Comparison of ENCODE assay signal across 8 mouse cellular contexts in genomic region chr10:61978866-61979340, GRCm38 (mm10). TPM values are rescaled to one million over a fixed set of nuclear protein-coding genes. Genes with fewer than 3 reads are reported as not detected.
DNase-seq lines count a peak whose midpoint lies in the region; ATAC-seq and TF ChIP-seq lines count a peak whose summit lies in the region.

TSS of gene Col13a1 (minus strand) at chr10:61979108.

- no peak for TF ChIP-seq EP300 in lung, postnatal 0 days (IDR thresholded peaks at IDR 0.05)

- DNase-seq in lung, embryonic 14.5 days = peak; percentile 85
- no peak for DNase-seq in lung, postnatal 36 days
- DNase-seq in lung, postnatal 0 days (ENCODE audit: low spot score) = peak; percentile 67
- DNase-seq in testis, postnatal 10 days (ENCODE audit: low spot score) = peak; percentile 57
- DNase-seq in layer of hippocampus, adult 9-10 months (ENCODE audit: low spot score) = no peak

- peak within 1 kb of the TSS; percentile 31 for H3K27ac ChIP-seq in lung, embryonic 14.5 days (ENCODE audit: low read depth)
- H3K27ac ChIP-seq in embryonic fibroblast, embryonic 13.5 days (ENCODE audit: insufficient read depth, low read length) = no peak within 1 kb of the TSS
- no peak within 1 kb of the TSS for H3K27ac ChIP-seq in hindbrain, embryonic 16.5 days (ENCODE audit: low read depth, low read length)
- peak within 1 kb of the TSS; percentile 68 for H3K27ac ChIP-seq in lung, postnatal 0 days (ENCODE audit: low read length)

- peak within 1 kb of the TSS; percentile 80 for H3K4me2 ChIP-seq in lung, embryonic 14.5 days
- peak within 1 kb of the TSS; percentile 85 for H3K4me2 ChIP-seq in hindbrain, embryonic 16.5 days (ENCODE audit: low read length)
- H3K4me2 ChIP-seq in lung, postnatal 0 days (replicated peaks; ENCODE audit: low read depth, low read length) = peak within 1 kb of the TSS; percentile 61

- H3K4me1 ChIP-seq in lung, embryonic 14.5 days (ENCODE audit: insufficient read depth) = peaks cover 12% of the 10 kb centered on the region; the same call in 1 of the 2 replicates
- H3K4me1 ChIP-seq in embryonic fibroblast, embryonic 13.5 days (ENCODE audit: control insufficient read depth, insufficient read depth, low read length) = no peaks in the 10 kb centered on the region
- peaks cover 18% of the 10 kb centered on the region for H3K4me1 ChIP-seq in hindbrain, embryonic 16.5 days (ENCODE audit: control insufficient read depth, insufficient read depth, low read depth, low read length)
- no peaks in the 10 kb centered on the region; the same call in 1 of the 2 replicates for H3K4me1 ChIP-seq in lung, postnatal 0 days (ENCODE audit: insufficient read depth, low read depth, low read length)

- H3K27me3 ChIP-seq in lung, embryonic 14.5 days (ENCODE audit: insufficient read depth, low read length) = peaks cover 32% of the 10 kb centered on the region
- peaks cover 44% of the 10 kb centered on the region for H3K27me3 ChIP-seq in hindbrain, embryonic 16.5 days (replicated peaks; ENCODE audit: control insufficient read depth, insufficient read depth, low read length)
- H3K27me3 ChIP-seq in lung, postnatal 0 days (replicated peaks; ENCODE audit: insufficient read depth, low read length) = peaks cover 14% of the 10 kb centered on the region

- ATAC-seq in lung, embryonic 14.5 days (ENCODE audit: insufficient read depth) = peak; percentile 48
- no peak for ATAC-seq in hindbrain, embryonic 16.5 days
- peak; percentile 10; the same call in 1 of the 2 replicates for ATAC-seq in lung, postnatal 0 days
- ATAC-seq in frontal cortex, adult (ENCODE audit: low TSS enrichment) = no peak

- no peaks in the 10 kb centered on the region for H3K36me3 ChIP-seq in lung, embryonic 14.5 days (ENCODE audit: insufficient read depth)
- H3K36me3 ChIP-seq in hindbrain, embryonic 16.5 days (ENCODE audit: control insufficient read depth, insufficient read depth, low read length) = no peaks in the 10 kb centered on the region
- no peaks in the 10 kb centered on the region for H3K36me3 ChIP-seq in lung, postnatal 0 days (ENCODE audit: insufficient read depth, low read length)

- TF ChIP-seq CTCF in lung, embryonic 14.5 days (IDR thresholded peaks at IDR 0.05; ENCODE audit: low read depth) = no peak
- no peak for TF ChIP-seq CTCF in embryonic fibroblast, embryonic 13.5 days (IDR thresholded peaks at IDR 0.05; ENCODE audit: borderline replicate concordance, insufficient read depth, low read length)
- TF ChIP-seq CTCF in lung, postnatal 0 days (IDR thresholded peaks at IDR 0.05) = no peak

- whole genome bisulfite sequencing in lung, embryonic 14.5 days = under 1% methylated on average over 41 of the region's 41 CpGs
- WGBS in hindbrain, embryonic 16.5 days = under 1% methylated on average over 38 of the region's 41 CpGs
- WGBS in lung, postnatal 0 days = under 1% methylated on average over 40 of the region's 41 CpGs

- peak within 1 kb of the TSS; percentile 59 for H3K4me3 ChIP-seq in lung, embryonic 14.5 days (ENCODE audit: low read depth, low read length)
- peak within 1 kb of the TSS; percentile 39 for H3K4me3 ChIP-seq in embryonic fibroblast, embryonic 13.5 days (ENCODE audit: insufficient read depth, low read length)
- peak within 1 kb of the TSS; percentile 44 for H3K4me3 ChIP-seq in hindbrain, embryonic 16.5 days (ENCODE audit: low read length)
- peak within 1 kb of the TSS; percentile 40 for H3K4me3 ChIP-seq in lung, postnatal 0 days (ENCODE audit: low read depth, low read length)

- peak within 1 kb of the TSS; percentile 67 for H3K9ac ChIP-seq in lung, embryonic 14.5 days
- peak within 1 kb of the TSS; percentile 47 for H3K9ac ChIP-seq in hindbrain, embryonic 16.5 days (ENCODE audit: low read depth, low read length)
- H3K9ac ChIP-seq in lung, postnatal 0 days (replicated peaks; ENCODE audit: low read depth) = peak within 1 kb of the TSS; percentile 41

- H3K9me3 ChIP-seq in lung, embryonic 14.5 days (ENCODE audit: low read depth, low read length) = no peaks in the 10 kb centered on the region
- no peaks in the 10 kb centered on the region for H3K9me3 ChIP-seq in hindbrain, embryonic 16.5 days (ENCODE audit: control insufficient read depth, low read length)
- no peaks in the 10 kb centered on the region; the same call in 1 of the 2 replicates for H3K9me3 ChIP-seq in lung, postnatal 0 days (ENCODE audit: low read length)

- no peak for TF ChIP-seq POLR2A in embryonic fibroblast, embryonic 13.5 days (IDR thresholded peaks at IDR 0.05; ENCODE audit: low read depth, low read length)

RNA-seq across cellular contexts. Expression of gene Col13a1, which starts in this region (rescaled TPM):
- 25.7 and 26.8 TPM in 2 replicates for polyA plus RNA-seq in lung, embryonic 14.5 days (2014; fragmentation: Nextera tagmentation; extraction: Ambion mirVana)
- polyA plus RNA-seq in embryonic fibroblast, embryonic 13.5 days (2011; ENCODE audit: insufficient read length, low read depth, missing spikeins) = not detected in 2 replicates
- polyA plus RNA-seq in hindbrain, embryonic 16.5 days (2015; fragmentation: Nextera tagmentation; extraction: Ambion mirVana) = 2.4 and 3.1 TPM in 2 replicates
- 54.8 and 61.8 TPM in 2 replicates for polyA plus RNA-seq in lung, postnatal 0 days (2015; fragmentation: Nextera tagmentation; extraction: Ambion mirVana)

Comparison
In these comparisons a context has a peak if more than half of its experiments do, and no peak if none do; other contexts are left out.
1. DNase-seq: peak in lung, embryonic 14.5 days (single experiment), lung, postnatal 0 days (single experiment) and testis, postnatal 10 days (single experiment); none in lung, postnatal 36 days (single experiment) and layer of hippocampus, adult 9-10 months (single experiment).
2. ATAC-seq: peak in lung, embryonic 14.5 days (single experiment) and lung, postnatal 0 days (single experiment); none in hindbrain, embryonic 16.5 days (single experiment) and frontal cortex, adult (single experiment).
3. H3K27ac ChIP-seq: peak in lung, embryonic 14.5 days (single experiment) and lung, postnatal 0 days (single experiment); none in embryonic fibroblast, embryonic 13.5 days (single experiment) and hindbrain, embryonic 16.5 days (single experiment).
4. Peak in every context shown above with its lines, with median percentiles within 50 percentile points of each other: H3K4me2 ChIP-seq, H3K4me3 ChIP-seq and H3K9ac ChIP-seq.